Mouse (Mus musculus): ENCODE results near the gene Slc2a6. TPM values are rescaled to one million over a fixed set of nuclear protein-coding genes. Genes with fewer than 3 reads are reported as not detected.

Slc2a6 gene
- 0.36 and 0.44 TPM in 2 replicates for polyA plus RNA-seq (2012; rRNA removed)

GRCm38 (mm10) chr2:27027618-27028436 lies at the start of gene Slc2a6:
TSS of gene Slc2a6 (minus strand) at chr2:27027998.

DNA sequence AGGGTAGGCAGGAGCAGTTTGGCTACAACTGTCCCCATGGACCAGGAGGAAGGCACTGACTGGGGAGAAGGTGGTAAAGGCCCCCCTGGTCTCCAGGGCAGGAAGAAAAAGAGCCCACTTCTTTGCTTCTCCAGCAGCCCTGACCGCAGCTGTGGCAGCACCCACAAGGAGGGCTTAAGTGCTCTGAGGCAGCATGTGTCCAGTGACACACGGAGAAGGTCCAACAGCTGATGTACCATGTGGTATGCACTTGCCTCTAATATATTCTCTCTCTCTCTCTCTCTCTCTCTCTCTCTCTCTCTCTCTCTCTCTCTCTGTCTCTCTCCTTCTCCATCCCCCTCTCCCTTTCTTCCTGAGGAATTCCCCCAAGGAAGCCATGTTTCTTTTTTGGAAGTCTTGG lies 44.2 kb upstream of the Slc2a6 start, which contains the start of gene Mymk:
Mymk (minus strand) TSS at position 202 of the 400 bp plus-strand sequence.

DNA sequence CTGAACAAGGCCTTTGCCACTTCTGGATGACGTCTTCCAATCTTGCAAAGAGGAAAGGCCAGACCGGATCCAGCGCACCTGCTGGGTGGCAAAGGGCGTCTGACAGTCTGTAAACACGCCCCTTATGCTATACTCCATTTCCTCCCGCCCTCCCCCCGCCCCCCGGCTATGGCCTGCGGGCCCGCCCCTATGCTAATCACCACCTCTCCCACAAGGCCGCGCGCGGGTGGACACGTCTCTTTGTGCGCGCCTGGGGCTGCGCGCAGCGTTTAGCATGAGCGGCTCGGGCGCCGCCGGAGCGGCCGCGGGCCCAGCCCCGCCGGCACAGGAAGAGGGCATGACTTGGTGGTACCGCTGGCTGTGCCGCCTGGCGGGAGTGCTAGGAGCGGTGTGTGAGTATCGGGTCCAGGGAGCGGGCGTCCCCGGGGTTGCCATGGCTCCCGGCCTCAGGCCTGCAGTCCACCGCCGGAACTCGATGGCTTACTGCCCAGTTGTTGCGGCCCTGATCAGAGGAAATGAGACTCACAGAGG lies 18.0 kb downstream of the Slc2a6 start, which contains the start of gene Cacfd1:
Cacfd1 (plus strand) TSS at position 213 of the 531 bp plus-strand sequence.

DNA sequence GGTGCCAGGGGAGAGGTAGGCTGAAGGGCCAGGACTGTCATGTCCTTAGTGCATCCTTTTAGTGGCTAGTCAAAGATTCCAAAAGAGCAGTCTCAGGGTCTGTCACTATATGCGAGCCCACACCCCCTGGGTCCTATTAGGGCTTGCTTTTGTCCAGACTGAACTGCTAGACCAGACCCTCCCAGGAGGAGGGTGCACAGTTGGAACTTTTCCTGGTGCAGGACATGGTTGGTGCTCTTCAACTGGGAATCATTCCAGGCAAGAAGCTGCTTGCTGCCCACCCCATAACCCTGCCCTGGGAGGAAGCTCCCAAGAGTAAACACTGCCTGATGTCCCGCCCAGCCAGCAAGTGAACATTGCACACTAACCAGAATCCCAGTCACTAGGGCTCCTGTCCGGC lies 54.7 kb downstream of the Slc2a6 start, which contains the start of gene Adamts13:
Adamts13 (plus strand) TSS at position 301 of the 400 bp plus-strand sequence.

Other genes starting within 250 kb of the Slc2a6 start
- not detected in 2 replicates for gene Abo, start 163.0 kb downstream of the Slc2a6 start, polyA plus RNA-seq (2012; rRNA removed)
- gene Surf6, start 125.1 kb downstream of the Slc2a6 start, polyA plus RNA-seq (2012; rRNA removed) = 7.7 and 8.0 TPM in 2 replicates
- gene Med22, start 117.3 kb downstream of the Slc2a6 start, polyA plus RNA-seq (2012; rRNA removed) = 12.9 and 14.0 TPM in 2 replicates
- 985 and 1,167 TPM in 2 replicates for gene Rpl7a, start 117.2 kb downstream of the Slc2a6 start, polyA plus RNA-seq (2012; rRNA removed)
- gene Surf2, start 111.6 kb downstream of the Slc2a6 start, polyA plus RNA-seq (2012; rRNA removed) = 18.9 and 19.1 TPM in 2 replicates
- gene Surf1, start 111.5 kb downstream of the Slc2a6 start, polyA plus RNA-seq (2012; rRNA removed) = 28.3 and 28.7 TPM in 2 replicates
- gene Surf4, start 94.1 kb downstream of the Slc2a6 start, polyA plus RNA-seq (2012; rRNA removed) = 82.5 and 83.9 TPM in 2 replicates
- gene Stkld1, start 94.0 kb downstream of the Slc2a6 start, polyA plus RNA-seq (2012; rRNA removed) = 0.02 and 0.06 TPM in 2 replicates
- 16.8 and 17.9 TPM in 2 replicates for gene Rexo4, start 63.6 kb downstream of the Slc2a6 start, polyA plus RNA-seq (2012; rRNA removed)
- 2.7 and 3.2 TPM in 2 replicates for gene Adamts13, start 54.6 kb downstream of the Slc2a6 start, polyA plus RNA-seq (2012; rRNA removed)
- 24.3 and 25.3 TPM in 2 replicates for gene Cacfd1, start 18.1 kb downstream of the Slc2a6 start, polyA plus RNA-seq (2012; rRNA removed)
- gene Mymk, start 44.2 kb upstream of the Slc2a6 start, polyA plus RNA-seq (2012; rRNA removed) = 0.02 TPM in 1 of 2 replicates, not detected in the other
- 1.8 and 2.7 TPM in 2 replicates for gene Adamtsl2, start 51.4 kb upstream of the Slc2a6 start, polyA plus RNA-seq (2012; rRNA removed)
- gene Fam163b, start 114.5 kb upstream of the Slc2a6 start, polyA plus RNA-seq (2012; rRNA removed) = 0.01 TPM in 1 of 2 replicates, not detected in the other
- 0.01 TPM in 1 of 2 replicates, not detected in the other for gene Dbh, start 137.2 kb upstream of the Slc2a6 start, polyA plus RNA-seq (2012; rRNA removed)
- 28.1 and 29.2 TPM in 2 replicates for gene Sardh, start 220.3 kb upstream of the Slc2a6 start, polyA plus RNA-seq (2012; rRNA removed)

Data from liver, embryonic 18 days (tissue).